ENCODE assay signal across 16 mouse cellular contexts in genomic region chr11:31902251-31903001, GRCm38 (mm10). TPM values are rescaled to one million over a fixed set of nuclear protein-coding genes. Genes with fewer than 3 reads are reported as not detected.
DNase-seq lines count a peak whose midpoint lies in the region; ATAC-seq and TF ChIP-seq lines count a peak whose summit lies in the region.
"Had no signal": no experiment of that assay in that cellular context is flagged by ENCODE, and none has a peak within 500 bp of the region (broad histone marks: within the 10 kb centered on the region; RNA-seq: fewer than 3 reads in every experiment).

No protein-coding gene starts in this region.

- no peak for DNase-seq in heart, postnatal 14 days
- no peak for DNase-seq in left cerebral cortex, adult 8-10 months (ENCODE audit: low spot score in 2 of 2)
- DNase-seq in embryonic facial prominence, embryonic 10.5 days (ENCODE audit: low spot score): no peak
- DNase-seq: cerebellum, adult 11-12 months; kidney, adult 8-10 months; kidney, postnatal 4 days; lung, postnatal 4 days; midbrain, embryonic 14.5 days; thymus, postnatal 4 days had no signal

- no peaks in the 10 kb centered on the region for H3K27me3 ChIP-seq in heart, embryonic 11.5 days (ENCODE audit: control insufficient read depth, insufficient read depth, low read length)
- no peaks in the 10 kb centered on the region for H3K27me3 ChIP-seq in heart, embryonic 12.5 days (replicated peaks)
- no peaks in the 10 kb centered on the region for H3K27me3 ChIP-seq in intestine, embryonic 16.5 days (replicated peaks; ENCODE audit: control insufficient read depth, insufficient read depth, low read length)
- no peaks in the 10 kb centered on the region for H3K27me3 ChIP-seq in small intestine, adult 2 months (ENCODE audit: control insufficient read depth, insufficient read depth, low read length)
- no peaks in the 10 kb centered on the region for H3K27me3 ChIP-seq in embryonic facial prominence, embryonic 10.5 days (replicated peaks; ENCODE audit: low read depth, poor library complexity, severe bottlenecking)
- H3K27me3 ChIP-seq: forebrain, embryonic 12.5 days; hindbrain, embryonic 15.5 days; limb, embryonic 15.5 days had no signal

- 39% methylated on average over 1 of the region's 1 CpGs for WGBS in heart, embryonic 11.5 days (ENCODE audit: insufficient replicate concordance)
- WGBS in heart, embryonic 12.5 days: 21% methylated on average over 1 of the region's 1 CpGs
- WGBS in intestine, embryonic 16.5 days: 74% methylated on average over 1 of the region's 1 CpGs
- 81% methylated on average over 1 of the region's 1 CpGs for WGBS in small intestine, adult 2 months
- 75% methylated on average over 1 of the region's 1 CpGs for WGBS in embryonic facial prominence, embryonic 10.5 days

- no peak overlapping the region for H3K4me3 ChIP-seq in heart, embryonic 11.5 days (ENCODE audit: low read depth, low read length)
- H3K4me3 ChIP-seq in heart, embryonic 12.5 days: no peak overlapping the region
- H3K4me3 ChIP-seq in intestine, embryonic 16.5 days (ENCODE audit: low read length): no peak overlapping the region
- no peak overlapping the region for H3K4me3 ChIP-seq in small intestine, adult 2 months (ENCODE audit: low read depth, low read length)
- H3K4me3 ChIP-seq in embryonic facial prominence, embryonic 10.5 days: no peak overlapping the region
- H3K4me3 ChIP-seq: forebrain, embryonic 12.5 days; hindbrain, embryonic 15.5 days; limb, embryonic 15.5 days had no signal

- no peak overlapping the region for H3K9ac ChIP-seq in heart, embryonic 11.5 days (ENCODE audit: low read depth, low read length)
- no peak overlapping the region for H3K9ac ChIP-seq in heart, embryonic 12.5 days
- H3K9ac ChIP-seq in intestine, embryonic 16.5 days (ENCODE audit: low read depth, low read length): no peak overlapping the region
- H3K9ac ChIP-seq: forebrain, embryonic 12.5 days; hindbrain, embryonic 15.5 days; limb, embryonic 15.5 days had no signal

- intact Hi-C loops in heart, postnatal 14 days (cut with DNase I): no loop called here

- peak overlapping the region; percentile 41; the same call in 1 of the 2 replicates for H3K4me2 ChIP-seq in heart, embryonic 11.5 days
- 0 out of 2 replicates have a peak overlapping the region, but pooled peaks have one; percentile 23 for H3K4me2 ChIP-seq in heart, embryonic 12.5 days
- no peak overlapping the region for H3K4me2 ChIP-seq in intestine, embryonic 16.5 days (ENCODE audit: low read depth, low read length)
- H3K4me2 ChIP-seq: forebrain, embryonic 12.5 days; hindbrain, embryonic 15.5 days; limb, embryonic 15.5 days had no signal

- no peak for TF ChIP-seq POLR2A in small intestine, adult 2 months (IDR thresholded peaks at IDR 0.05; ENCODE audit: low read depth, low read length)

- H3K27ac ChIP-seq in heart, embryonic 11.5 days (ENCODE audit: low read depth, low read length): peak overlapping the region; percentile 90
- H3K27ac ChIP-seq in heart, embryonic 12.5 days (ENCODE audit: poor library complexity, severe bottlenecking): peak overlapping the region; percentile 98
- H3K27ac ChIP-seq in intestine, embryonic 16.5 days (ENCODE audit: low read length): no peak overlapping the region
- peak overlapping the region; percentile 20; the same call in 1 of the 2 replicates for H3K27ac ChIP-seq in small intestine, adult 2 months (ENCODE audit: insufficient read depth, low read depth, low read length)
- no peak overlapping the region for H3K27ac ChIP-seq in embryonic facial prominence, embryonic 10.5 days (replicated peaks)
- H3K27ac ChIP-seq: forebrain, embryonic 12.5 days; hindbrain, embryonic 15.5 days; limb, embryonic 15.5 days had no signal

- no peaks in the 10 kb centered on the region for H3K9me3 ChIP-seq in heart, embryonic 11.5 days (replicated peaks; ENCODE audit: control insufficient read depth, low read length)
- H3K9me3 ChIP-seq in heart, embryonic 12.5 days (replicated peaks): no peaks in the 10 kb centered on the region
- no peaks in the 10 kb centered on the region for H3K9me3 ChIP-seq in intestine, embryonic 16.5 days (ENCODE audit: control insufficient read depth, low read length)
- no peaks in the 10 kb centered on the region for H3K9me3 ChIP-seq in embryonic facial prominence, embryonic 10.5 days
- H3K9me3 ChIP-seq: forebrain, embryonic 12.5 days; hindbrain, embryonic 15.5 days; limb, embryonic 15.5 days had no signal

- H3K4me1 ChIP-seq in heart, embryonic 11.5 days (ENCODE audit: control insufficient read depth, insufficient read depth, low read length): peaks cover 35% of the 10 kb centered on the region
- peaks cover 41% of the 10 kb centered on the region for H3K4me1 ChIP-seq in heart, embryonic 12.5 days (replicated peaks)
- H3K4me1 ChIP-seq in intestine, embryonic 16.5 days (ENCODE audit: control insufficient read depth, insufficient read depth, low read length): peaks cover 9% of the 10 kb centered on the region; the same call in 1 of the 2 replicates
- peaks cover 17% of the 10 kb centered on the region; the same call in 1 of the 2 replicates for H3K4me1 ChIP-seq in small intestine, adult 2 months (ENCODE audit: control insufficient read depth, insufficient read depth, insufficient read length, low read length)
- peaks cover 3% of the 10 kb centered on the region; the same call in 1 of the 2 replicates for H3K4me1 ChIP-seq in embryonic facial prominence, embryonic 10.5 days
- H3K4me1 ChIP-seq: forebrain, embryonic 12.5 days; limb, embryonic 15.5 days had no signal

- ATAC-seq in heart, embryonic 11.5 days (replicated peaks; ENCODE audit: insufficient number of reproducible peaks, low FRiP score, low TSS enrichment): no peak
- peak; percentile 75 for ATAC-seq in heart, embryonic 12.5 days (ENCODE audit: insufficient number of reproducible peaks, low FRiP score)
- ATAC-seq in intestine, embryonic 16.5 days: 0 out of 2 replicates have a peak, but pooled peaks have one; percentile 22

- TF ChIP-seq CTCF in small intestine, adult 2 months (IDR thresholded peaks at IDR 0.05; ENCODE audit: extremely low read depth, insufficient read length, insufficient replicate concordance, low read depth, low read length): no peak

- no peaks in the 10 kb centered on the region for H3K36me3 ChIP-seq in heart, embryonic 11.5 days (ENCODE audit: control insufficient read depth, insufficient read depth, low read length)
- no peaks in the 10 kb centered on the region for H3K36me3 ChIP-seq in heart, embryonic 12.5 days
- H3K36me3 ChIP-seq in intestine, embryonic 16.5 days (ENCODE audit: control insufficient read depth, insufficient read depth, low read length): no peaks in the 10 kb centered on the region
- peaks cover 2% of the 10 kb centered on the region; the same call in 1 of the 2 replicates for H3K36me3 ChIP-seq in small intestine, adult 2 months (ENCODE audit: control insufficient read depth, insufficient read depth, low read length)
- no peaks in the 10 kb centered on the region for H3K36me3 ChIP-seq in embryonic facial prominence, embryonic 10.5 days (replicated peaks)
- H3K36me3 ChIP-seq: forebrain, embryonic 12.5 days; hindbrain, embryonic 15.5 days; limb, embryonic 15.5 days had no signal

RNA-seq across cellular contexts. Expression of gene Cpeb4, which starts 30.4 kb away (rescaled TPM):
- 15.5 and 18.9 TPM in 2 replicates for polyA plus RNA-seq in heart, embryonic 11.5 days (2014; fragmentation: Nextera tagmentation; extraction: Ambion mirVana)
- 10 to 100 TPM; 82.8 to 94.9 TPM for total RNA-seq in heart, postnatal 14 days (2021)
- 13.6 and 16.0 TPM in 2 replicates for polyA plus RNA-seq in heart, embryonic 12.5 days (2016; fragmentation: Nextera tagmentation; extraction: Ambion mirVana)
- polyA plus RNA-seq in intestine, embryonic 16.5 days (2015; fragmentation: Nextera tagmentation; extraction: Ambion mirVana): 3.0 and 5.2 TPM in 2 replicates
- 2.7 and 4.9 TPM in 2 replicates for polyA plus RNA-seq in small intestine, adult 2 months (2012; rRNA removed)
- total RNA-seq in left cerebral cortex, adult 8-10 months (2022): 100 to 1,000 TPM; 139 to 172 (median 151) TPM
- polyA plus RNA-seq in embryonic facial prominence, embryonic 10.5 days (2016; fragmentation: Nextera tagmentation; extraction: Ambion mirVana): 2.7 and 3.2 TPM in 2 replicates

Comparison
In these comparisons a context has a peak if more than half of its experiments do, and no peak if none do; other contexts are left out.
1. H3K27ac ChIP-seq: peak in heart, embryonic 11.5 days (single experiment), heart, embryonic 12.5 days (single experiment) and small intestine, adult 2 months (single experiment); none in intestine, embryonic 16.5 days (single experiment) and embryonic facial prominence, embryonic 10.5 days (single experiment).